Mouse (Mus musculus) urinary bladder, adult 2 months (tissue): ENCODE results near the gene Eif1ad. TPM values are rescaled to one million over a fixed set of nuclear protein-coding genes. Genes with fewer than 3 reads are reported as not detected.

Experiments
- DNase-seq: peaks from one replicate; pipeline ENCODE4 v3.0.0; 2022; ENCODE audit warnings: low spot score
- polyA plus RNA-seq: library from polyadenylated mRNA; depleted of rRNA; stranded (reverse); fragments of >200 nt; gene quantifications from 2 replicates; pipeline ENCODE4 v1.2.3, GENCODE M21; 2012; rRNA removed

Gene Eif1ad
- polyA plus RNA-seq, 1 experiment, result 26.8 TPM

GRCm38 (mm10) chr19:5419630-5420029 lies 53.1 kb downstream of the Eif1ad start:
- no peak for DNase-seq

- no peak for DNase-seq
These were observed 54.0 kb downstream of the Eif1ad start for GRCm38 (mm10) chr19:5420579-5420978.

Other genes starting within 250 kb of the Eif1ad start
- gene Klc2, start 248.2 kb upstream of the Eif1ad start, polyA plus RNA-seq, result 28.0 and 30.5 TPM in 2 replicates
- gene Pacs1, start 93.6 kb upstream of the Eif1ad start, polyA plus RNA-seq, result 16.3 and 22.6 TPM in 2 replicates
- gene Sf3b2, start 71.3 kb upstream of the Eif1ad start, polyA plus RNA-seq, result 97.3 and 108 TPM in 2 replicates
- 0.03 and 0.04 TPM in 2 replicates for gene Gal3st3, start 68.4 kb upstream of the Eif1ad start, polyA plus RNA-seq
- gene Catsper1, start 31.0 kb upstream of the Eif1ad start, polyA plus RNA-seq, result not detected in 2 replicates
- 3.6 and 4.4 TPM in 2 replicates for gene Cst6, start 17.2 kb upstream of the Eif1ad start, polyA plus RNA-seq
- 125 and 147 TPM in 2 replicates for gene Banf1, start 427 bp downstream of the Eif1ad start, polyA plus RNA-seq
- gene Sart1, start 22.0 kb downstream of the Eif1ad start, polyA plus RNA-seq, result 36.7 and 51.4 TPM in 2 replicates
- not detected in 2 replicates for gene Tsga10ip, start 35.8 kb downstream of the Eif1ad start, polyA plus RNA-seq
- 228 and 236 TPM in 2 replicates for gene Drap1, start 58.2 kb downstream of the Eif1ad start, polyA plus RNA-seq
- 65.3 and 68.9 TPM in 2 replicates for gene AI837181, start 58.4 kb downstream of the Eif1ad start, polyA plus RNA-seq
- 0.07 TPM in 1 of 2 replicates, not detected in the other for gene Fosl1, start 80.8 kb downstream of the Eif1ad start, polyA plus RNA-seq
- gene Ccdc85b, start 91.2 kb downstream of the Eif1ad start, polyA plus RNA-seq, result 11.3 and 15.1 TPM in 2 replicates
- gene Fibp, start 93.9 kb downstream of the Eif1ad start, polyA plus RNA-seq, result 95.7 and 122 TPM in 2 replicates
- gene Ctsw, start 101.8 kb downstream of the Eif1ad start, polyA plus RNA-seq, result 2.6 and 4.0 TPM in 2 replicates
- gene Efemp2, start 107.2 kb downstream of the Eif1ad start, polyA plus RNA-seq, result 77.3 and 86.8 TPM in 2 replicates
- 23.3 and 32.8 TPM in 2 replicates for gene Mus81, start 121.7 kb downstream of the Eif1ad start, polyA plus RNA-seq
- gene Cfl1, start 123.7 kb downstream of the Eif1ad start, polyA plus RNA-seq, result 669 and 714 TPM in 2 replicates
- 1.5 and 2.2 TPM in 2 replicates for gene 1700020D05Rik, start 137.0 kb downstream of the Eif1ad start, polyA plus RNA-seq
- 33.0 and 37.7 TPM in 2 replicates for gene Snx32, start 143.8 kb downstream of the Eif1ad start, polyA plus RNA-seq
- 4.7 and 5.1 TPM in 2 replicates for gene Ovol1, start 193.9 kb downstream of the Eif1ad start, polyA plus RNA-seq
- 4.8 and 7.1 TPM in 2 replicates for gene Ap5b1, start 201.3 kb downstream of the Eif1ad start, polyA plus RNA-seq
- gene Rnaseh2c, start 235.1 kb downstream of the Eif1ad start, polyA plus RNA-seq, result 38.2 and 41.2 TPM in 2 replicates
- 60.1 and 67.7 TPM in 2 replicates for gene Kat5, start 243.5 kb downstream of the Eif1ad start, polyA plus RNA-seq